Mouse (Mus musculus): Measurements from ENCODE around the gene Plac8. TPM values are rescaled to one million over a fixed set of nuclear protein-coding genes. Genes with fewer than 3 reads are reported as not detected.

Gene Plac8
- total and polyA plus RNA-seq, 3 experiments, result 4.9 to 10.6 TPM; not detected in 1

GRCm38 (mm10) chr5:100619586-100620275 lies 47.7 kb upstream of the Plac8 start:
- no peak overlapping the region for H3K27ac ChIP-seq (ENCODE audit: control insufficient read depth, low read depth, low read length)
- H3K9me3 ChIP-seq (replicated peaks; ENCODE audit: insufficient read depth, low read length), result no peaks in the 10 kb centered on the region
- H3K36me3 ChIP-seq (ENCODE audit: control insufficient read depth in 1 of 2, insufficient read depth in 2 of 2, low read length in 2 of 2), result no peaks in the 10 kb centered on the region
- peaks cover 0 to 2% of the 10 kb centered on the region in 2 experiments; a peak in 1 of 4 replicates for H3K27me3 ChIP-seq (ENCODE audit: control insufficient read depth in 1 of 2, insufficient read depth in 2 of 2, low read length in 2 of 2)
- no peak overlapping the region for H3K9ac ChIP-seq (ENCODE audit: control insufficient read depth, low read depth, low read length, poor library complexity, severe bottlenecking)
- no peak for TF ChIP-seq POLR2AphosphoS2 (IDR thresholded peaks at IDR 0.05; ENCODE audit: low read length)
- no peak for TF ChIP-seq JUND (IDR thresholded peaks at IDR 0.05; ENCODE audit: low read depth, low read length)
- no peak for TF ChIP-seq TBP (IDR thresholded peaks at IDR 0.05; ENCODE audit: low read depth, low read length)
- TF ChIP-seq POLR2A (IDR thresholded peaks at IDR 0.05; ENCODE audit: control insufficient read depth in 1 of 2, insufficient read depth in 1 of 2, low read depth in 1 of 2, low read length in 2 of 2, poor library complexity in 1 of 2), result no peak
- no peak for TF ChIP-seq TAL1 (IDR thresholded peaks at IDR 0.05; ENCODE audit: low read length)
- no peak for TF ChIP-seq ZC3H11A (IDR thresholded peaks at IDR 0.05; ENCODE audit: low read depth, low read length)
- TF ChIP-seq USF1 (IDR thresholded peaks at IDR 0.05; ENCODE audit: low read depth, low read length), result no peak
- TF ChIP-seq GATA1 (IDR thresholded peaks at IDR 0.05; ENCODE audit: low read depth, low read length), result no peak
- no peak for TF ChIP-seq CTCF (IDR thresholded peaks at IDR 0.05 in 2 of 3, conservative IDR thresholded peaks at IDR 0.05 in 1 of 3; ENCODE audit: control insufficient read depth in 1 of 3, insufficient read depth in 1 of 3, low read depth in 2 of 3, low read length in 3 of 3, poor library complexity in 1 of 3, severe bottlenecking in 1 of 3)
- TF ChIP-seq MXI1 (IDR thresholded peaks at IDR 0.05; ENCODE audit: low read depth, low read length), result no peak
- no peak for TF ChIP-seq MAFK (IDR thresholded peaks at IDR 0.05; ENCODE audit: borderline replicate concordance, low read depth, low read length)
- no peak for TF ChIP-seq POLR2AphosphoS5 (IDR thresholded peaks at IDR 0.05; ENCODE audit: borderline replicate concordance, low read depth, low read length)
- no peak for TF ChIP-seq CHD1 (IDR thresholded peaks at IDR 0.05; ENCODE audit: low read depth, low read length)
- no peak for TF ChIP-seq UBTF (IDR thresholded peaks at IDR 0.05; ENCODE audit: borderline replicate concordance, insufficient read depth, low read depth, low read length)
- no peak overlapping the region for H3K4me3 ChIP-seq (ENCODE audit: control insufficient read depth in 1 of 2, insufficient read depth in 1 of 2, low read depth in 2 of 2, low read length in 2 of 2)
- H3K79me2 ChIP-seq (ENCODE audit: control insufficient read depth, insufficient read depth, low read length, poor library complexity), result no peaks in the 10 kb centered on the region
- peaks cover 0 to 2% of the 10 kb centered on the region in 2 experiments; a peak in 1 of 4 replicates for H3K4me1 ChIP-seq (ENCODE audit: control insufficient read depth in 1 of 2, insufficient read depth in 2 of 2, low read length in 2 of 2)
- no peak for DNase-seq (ENCODE audit: low read depth, low spot score)

GRCm38 (mm10) chr5:100613896-100614768 lies 42.1 kb upstream of the Plac8 start:
- TF ChIP-seq USF2 (IDR thresholded peaks at IDR 0.05; ENCODE audit: borderline replicate concordance in 1 of 2, insufficient read depth in 1 of 2, low read depth in 1 of 2, low read length in 2 of 2) (no peak), BHLHE40 (IDR thresholded peaks at IDR 0.05; ENCODE audit: borderline replicate concordance, low read depth, low read length) (no peak), POLR2AphosphoS5 (IDR thresholded peaks at IDR 0.05; ENCODE audit: borderline replicate concordance, low read depth, low read length) (no peak), UBTF (IDR thresholded peaks at IDR 0.05; ENCODE audit: borderline replicate concordance, insufficient read depth, low read depth, low read length) (no peak), MAFK (IDR thresholded peaks at IDR 0.05; ENCODE audit: borderline replicate concordance, low read depth, low read length) (no peak), RCOR1 (IDR thresholded peaks at IDR 0.05; ENCODE audit: low read depth, low read length) (no peak)
- no peaks in the 10 kb centered on the region; a peak in 1 of 4 replicates for H3K27me3 ChIP-seq (ENCODE audit: control insufficient read depth in 1 of 2, insufficient read depth in 2 of 2, low read length in 2 of 2)

More at GRCm38 (mm10) chr5:100613896-100614768, 42.1 kb upstream of the Plac8 start:
- Histone ChIP-seq H3K9ac (ENCODE audit: control insufficient read depth, low read depth, low read length, poor library complexity, severe bottlenecking) (no peak overlapping the region), H3K9me3 (replicated peaks; ENCODE audit: insufficient read depth, low read length) (no peaks in the 10 kb centered on the region), H3K27ac (ENCODE audit: control insufficient read depth, low read depth, low read length) (no peak overlapping the region), H3K4me1 (ENCODE audit: control insufficient read depth in 1 of 2, insufficient read depth in 2 of 2, low read length in 2 of 2) (no peaks in the 10 kb centered on the region), H3K79me2 (ENCODE audit: control insufficient read depth, insufficient read depth, low read length, poor library complexity) (no peaks in the 10 kb centered on the region), H3K4me3 (ENCODE audit: control insufficient read depth in 1 of 2, insufficient read depth in 1 of 2, low read depth in 2 of 2, low read length in 2 of 2) (no peak overlapping the region), H3K36me3 (ENCODE audit: control insufficient read depth in 1 of 2, insufficient read depth in 2 of 2, low read length in 2 of 2) (no peaks in the 10 kb centered on the region)
- DNase-seq (ENCODE audit: low read depth, low spot score), result no peak
